11 mouse cellular contexts compared by ENCODE assay signal in genomic region chr12:84388774-84389400, GRCm38 (mm10). TPM values are rescaled to one million over a fixed set of nuclear protein-coding genes. Genes with fewer than 3 reads are reported as not detected.
DNase-seq lines count a peak whose midpoint lies in the region; ATAC-seq and TF ChIP-seq lines count a peak whose summit lies in the region.
"Had no signal": no experiment of that assay in that cellular context is flagged by ENCODE, and none has a peak within 500 bp of the region (broad histone marks: within the 10 kb centered on the region; RNA-seq: fewer than 3 reads in every experiment).

No protein-coding gene starts in this region.

- intact Hi-C loops in heart, postnatal 14 days (cut with DNase I): no loop called here

- 60% methylated on average over 14 of the region's 14 CpGs for WGBS in lung, embryonic 16.5 days
- WGBS in bone marrow, adult 2 months: 10% methylated on average over 14 of the region's 14 CpGs

- DNase-seq in heart, adult 11 months: peak; percentile 95
- no peak for DNase-seq in heart, postnatal 14 days
- no peak for DNase-seq in lung, adult 18-20 months
- DNase-seq in naive thymus-derived CD4-positive, alpha-beta T cell, adult 2 months (ENCODE audit: low read depth): peak; percentile 38
- DNase-seq in frontal cortex, postnatal 10 days (ENCODE audit: low spot score in 2 of 2): no peak
- no peak for DNase-seq in MN1 (ENCODE audit: low spot score)

- no peaks in the 10 kb centered on the region for H3K9me3 ChIP-seq in lung, embryonic 16.5 days (ENCODE audit: control insufficient read depth, low read length)
- H3K9me3 ChIP-seq: forebrain, embryonic 13.5 days; neural tube, embryonic 12.5 days had no signal

- H3K4me2 ChIP-seq in lung, embryonic 16.5 days (ENCODE audit: low read depth, low read length): 0 out of 2 replicates have a peak overlapping the region, but pooled peaks have one; percentile 12
- H3K4me2 ChIP-seq: forebrain, embryonic 13.5 days; neural tube, embryonic 12.5 days had no signal

- TF ChIP-seq CTCF in bone marrow, adult 2 months (IDR thresholded peaks at IDR 0.05; ENCODE audit: control insufficient read depth, insufficient read depth, low read length): no peak

- no peak for TF ChIP-seq POLR2A in bone marrow, adult 2 months (IDR thresholded peaks at IDR 0.05; ENCODE audit: borderline replicate concordance, control insufficient read depth, low read depth, low read length)

- H3K36me3 ChIP-seq in lung, embryonic 16.5 days (ENCODE audit: control insufficient read depth, insufficient read depth, low read length): no peaks in the 10 kb centered on the region
- H3K36me3 ChIP-seq: neural tube, embryonic 12.5 days had no signal

- H3K4me3 ChIP-seq in lung, embryonic 16.5 days (ENCODE audit: low read length): no peak overlapping the region
- peak overlapping the region; percentile 36 for H3K4me3 ChIP-seq in bone marrow, adult 2 months (replicated peaks; ENCODE audit: control insufficient read depth, low read depth, low read length)
- H3K4me3 ChIP-seq: forebrain, embryonic 13.5 days; left cerebral cortex, adult 2 months; neural tube, embryonic 12.5 days had no signal

- H3K27ac ChIP-seq in lung, embryonic 16.5 days (ENCODE audit: low read length): no peak overlapping the region
- peak overlapping the region; percentile 16 for H3K27ac ChIP-seq in bone marrow, adult 2 months (ENCODE audit: control insufficient read depth, insufficient read depth, low read depth, low read length, poor library complexity)
- H3K27ac ChIP-seq: forebrain, embryonic 13.5 days; left cerebral cortex, adult 2 months; neural tube, embryonic 12.5 days had no signal

- ATAC-seq in lung, embryonic 16.5 days (ENCODE audit: low read depth): no peak
- ATAC-seq: forebrain, embryonic 13.5 days had no signal

- H3K4me1 ChIP-seq in lung, embryonic 16.5 days (replicated peaks; ENCODE audit: control insufficient read depth, insufficient read depth, low read length): peaks cover 12% of the 10 kb centered on the region
- H3K4me1 ChIP-seq in bone marrow, adult 2 months (ENCODE audit: control insufficient read depth, insufficient read depth, low read length): peaks cover 2% of the 10 kb centered on the region; the same call in 1 of the 2 replicates
- H3K4me1 ChIP-seq: neural tube, embryonic 12.5 days had no signal

- no peaks in the 10 kb centered on the region for H3K27me3 ChIP-seq in lung, embryonic 16.5 days (ENCODE audit: control insufficient read depth, insufficient read depth, low read depth, low read length)
- H3K27me3 ChIP-seq: forebrain, embryonic 13.5 days; neural tube, embryonic 12.5 days had no signal

- H3K9ac ChIP-seq in lung, embryonic 16.5 days (ENCODE audit: low read length): no peak overlapping the region
- H3K9ac ChIP-seq: forebrain, embryonic 13.5 days; neural tube, embryonic 12.5 days had no signal

RNA-seq across cellular contexts. Expression of gene Entpd5, which starts 19.9 kb away (rescaled TPM):
- 10 to 100 TPM; 52.4 to 56.6 TPM for total RNA-seq in heart, postnatal 14 days (2021)
- polyA plus RNA-seq in lung, embryonic 16.5 days (2015; fragmentation: Nextera tagmentation; extraction: Ambion mirVana): 19.1 and 20.4 TPM in 2 replicates
- polyA plus RNA-seq in bone marrow, adult 2 months (2011; ENCODE audit: insufficient read depth, insufficient read length, low replicate concordance, missing spikeins): 13.8 and 25.0 TPM in 2 replicates

RNA-seq across cellular contexts. Expression of gene Bbof1, which starts 20.0 kb away (rescaled TPM):
- total RNA-seq in heart, postnatal 14 days (2021): 1 to 10 TPM; 1.7 to 1.9 TPM
- polyA plus RNA-seq in lung, embryonic 16.5 days (2015; fragmentation: Nextera tagmentation; extraction: Ambion mirVana): 3.5 TPM in 2 replicates
- polyA plus RNA-seq in bone marrow, adult 2 months (2011; ENCODE audit: insufficient read depth, insufficient read length, low replicate concordance, missing spikeins): 2.8 and 3.0 TPM in 2 replicates

RNA-seq across cellular contexts. Expression of gene Fam161b, which starts 27.3 kb away (rescaled TPM):
- 10 to 100 TPM in 1 of 2 experiments, 1 to 10 TPM in 1; 7.8 to 10.0 TPM for total RNA-seq in heart, postnatal 14 days (2021)
- polyA plus RNA-seq in lung, embryonic 16.5 days (2015; fragmentation: Nextera tagmentation; extraction: Ambion mirVana): 5.2 and 5.6 TPM in 2 replicates
- 1.5 and 2.0 TPM in 2 replicates for polyA plus RNA-seq in bone marrow, adult 2 months (2011; ENCODE audit: insufficient read depth, insufficient read length, low replicate concordance, missing spikeins)

RNA-seq across cellular contexts. Expression of gene Coq6, which starts 27.4 kb away (rescaled TPM):
- 100 to 1,000 TPM in 1 of 2 experiments, 10 to 100 TPM in 1; 93.8 to 100 TPM for total RNA-seq in heart, postnatal 14 days (2021)
- 43.7 and 48.5 TPM in 2 replicates for polyA plus RNA-seq in lung, embryonic 16.5 days (2015; fragmentation: Nextera tagmentation; extraction: Ambion mirVana)
- polyA plus RNA-seq in bone marrow, adult 2 months (2011; ENCODE audit: insufficient read depth, insufficient read length, low replicate concordance, missing spikeins): 9.8 and 26.6 TPM in 2 replicates

RNA-seq across cellular contexts. Expression of gene Rnf113a2, which starts 28.1 kb away (rescaled TPM):
- total RNA-seq in heart, postnatal 14 days (2021): 1 to 10 TPM; 7.4 to 10.0 TPM
- polyA plus RNA-seq in lung, embryonic 16.5 days (2015; fragmentation: Nextera tagmentation; extraction: Ambion mirVana): 22.8 and 25.1 TPM in 2 replicates
- polyA plus RNA-seq in bone marrow, adult 2 months (2011; ENCODE audit: insufficient read depth, insufficient read length, low replicate concordance, missing spikeins): 9.5 and 10.6 TPM in 2 replicates

Comparison
In these comparisons a context has a peak if more than half of its experiments do, and no peak if none do; other contexts are left out.
1. DNase-seq: peak in heart, adult 11 months (single experiment) and naive thymus-derived CD4-positive, alpha-beta T cell, adult 2 months (single experiment); none in heart, postnatal 14 days (0 of 2), lung, adult 18-20 months (0 of 2), frontal cortex, postnatal 10 days (0 of 2) and MN1 (single experiment).